Mouse (Mus musculus) heart, embryonic 13.5 days (tissue): ENCODE measurements at regions not wholly inside any gene's neighbourhood (a gene's known extent, or its start where the extent isn't known, plus 50 kb on each side); places are given as distances from the start of the nearest gene placed in this dataset.

ENCODE experiments used
- ATAC-seq: fragments of 200-750 bp; cut with Nextera tagmentation; 2 replicates; pipeline ENCODE4 v1.8.0; 2017; ENCODE audit warnings: moderate TSS enrichment; ENCODE audit not compliant: insufficient number of reproducible peaks, low FRiP score, low TSS enrichment; ENCODE audit errors: extremely low read depth
- H3K27ac ChIP-seq: fragments of 300-500 bp; sonication (generic); replicated peaks from 2 replicates; pipeline ENCODE4 v1.5.1; 2015; ENCODE audit warnings: moderate library complexity, mild to moderate bottlenecking, inconsistent platforms
- H3K27me3 ChIP-seq: fragments of 300-500 bp; sonication (generic); replicated peaks from 2 replicates; pipeline ENCODE4 v1.6.1; 2015; ENCODE audit warnings: mild to moderate bottlenecking, inconsistent platforms
- H3K36me3 ChIP-seq: fragments of 300-500 bp; sonication (generic); 2 replicates; pipeline ENCODE4 v1.6.1; 2015; ENCODE audit warnings: mild to moderate bottlenecking, inconsistent platforms
- H3K4me1 ChIP-seq: fragments of 300-500 bp; sonication (generic); 2 replicates; pipeline ENCODE4 v1.6.1; 2015; ENCODE audit warnings: inconsistent platforms
- H3K4me2 ChIP-seq: fragments of 300-500 bp; sonication (generic); 2 replicates; pipeline ENCODE4 v1.6.1; 2015; ENCODE audit warnings: inconsistent platforms, mild to moderate bottlenecking, moderate library complexity
- H3K4me3 ChIP-seq: fragments of 300-500 bp; sonication (generic); 2 replicates; pipeline ENCODE4 v1.5.1; 2015; ENCODE audit warnings: moderate library complexity, mild to moderate bottlenecking, inconsistent platforms
- H3K9ac ChIP-seq: fragments of 300-500 bp; sonication (generic); 2 replicates; pipeline ENCODE4 v1.6.1; 2015; ENCODE audit warnings: inconsistent platforms, mild to moderate bottlenecking, moderate library complexity
- H3K9me3 ChIP-seq: fragments of 300-500 bp; sonication (generic); 2 replicates; pipeline ENCODE4 v1.6.1; 2016; ENCODE audit warnings: inconsistent platforms
- WGBS: fragments of 180-500 bp; shearing (Covaris S2); methylation state at CpG from one replicate; pipeline ENCODE4 v1.1.7; 2015; ENCODE audit warnings: mixed read lengths; 5-methylcytosine and 5-hydroxymethylcytosine counted together

DNA sequence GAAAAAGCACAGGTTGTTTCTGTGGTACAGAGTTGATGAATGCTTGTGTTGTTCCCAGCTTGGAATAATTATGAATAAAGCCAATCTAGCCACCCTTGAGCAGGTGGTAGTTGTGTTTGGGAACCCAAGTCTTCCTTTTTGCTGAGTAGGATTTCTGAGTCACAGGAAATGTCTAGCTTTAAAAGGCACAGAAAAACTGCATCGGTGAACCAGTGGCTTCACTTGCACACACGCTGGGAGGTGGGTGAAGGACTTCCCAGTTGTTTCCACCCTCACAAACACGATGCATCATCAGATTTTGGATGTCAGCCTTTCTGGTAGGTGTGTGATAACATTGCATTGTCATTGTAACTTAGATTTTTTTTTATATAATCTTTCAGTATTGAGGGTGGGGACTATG lies 322.9 kb upstream of the Slco3a1 start:
- no peak overlapping the region for H3K4me2 ChIP-seq
- H3K9me3 ChIP-seq, result no peaks in the 10 kb centered on the region
- ATAC-seq, result no peak
- H3K27ac ChIP-seq, result no peak overlapping the region
- no peaks in the 10 kb centered on the region for H3K27me3 ChIP-seq
- WGBS, result 70% methylated on average over 3 of the region's 3 CpGs
- H3K9ac ChIP-seq, result no peak overlapping the region
- H3K4me1 ChIP-seq, result no peaks in the 10 kb centered on the region
- H3K4me3 ChIP-seq, result no peak overlapping the region
- H3K36me3 ChIP-seq, result no peaks in the 10 kb centered on the region

GRCm38 (mm10) chr7:74876667-74877066 lies 322.1 kb upstream of the Slco3a1 start:
- Histone ChIP-seq H3K4me1 (no peaks in the 10 kb centered on the region), H3K36me3 (no peaks in the 10 kb centered on the region), H3K4me3 (no peak overlapping the region), H3K27ac (no peak overlapping the region), H3K4me2 (no peak overlapping the region), H3K27me3 (no peaks in the 10 kb centered on the region), H3K9me3 (no peaks in the 10 kb centered on the region), H3K9ac (no peak overlapping the region)
- 56% methylated on average over 4 of the region's 4 CpGs for WGBS
- ATAC-seq, result no peak

GRCm38 (mm10) chr7:74870250-74870649 lies 315.7 kb upstream of the Slco3a1 start:
- H3K4me3 ChIP-seq, result no peak overlapping the region
- H3K4me1 ChIP-seq, result no peaks in the 10 kb centered on the region
- WGBS, result 63% methylated on average over 1 of the region's 1 CpGs
- no peak overlapping the region for H3K9ac ChIP-seq
- H3K4me2 ChIP-seq, result no peak overlapping the region
- H3K9me3 ChIP-seq, result peaks cover 3% of the 10 kb centered on the region; the same call in 1 of the 2 replicates
- H3K27me3 ChIP-seq, result no peaks in the 10 kb centered on the region
- ATAC-seq, result no peak
- H3K36me3 ChIP-seq, result no peaks in the 10 kb centered on the region
- H3K27ac ChIP-seq, result no peak overlapping the region

GRCm38 (mm10) chr7:74862727-74863126 lies 308.1 kb upstream of the Slco3a1 start:
- H3K4me1 ChIP-seq, result peaks cover 13% of the 10 kb centered on the region
- no peaks in the 10 kb centered on the region for H3K27me3 ChIP-seq
- H3K27ac ChIP-seq, result no peak overlapping the region; the same call in 1 of the 2 replicates
- H3K4me2 ChIP-seq, result no peak overlapping the region
- H3K9me3 ChIP-seq, result peaks cover 3% of the 10 kb centered on the region; the same call in 1 of the 2 replicates
- no peak overlapping the region for H3K4me3 ChIP-seq
- no peaks in the 10 kb centered on the region for H3K36me3 ChIP-seq
- ATAC-seq, result peak; percentile 74
- no peak overlapping the region for H3K9ac ChIP-seq
- whole genome bisulfite sequencing, result 12% methylated on average over 3 of the region's 3 CpGs

GRCm38 (mm10) chr7:74844306-74844929 lies 289.8 kb upstream of the Slco3a1 start:
- WGBS, result 38% methylated on average over 6 of the region's 6 CpGs
- Histone ChIP-seq H3K4me2 (no peak overlapping the region), H3K4me3 (no peak overlapping the region), H3K36me3 (no peaks in the 10 kb centered on the region), H3K9ac (no peak overlapping the region), H3K27me3 (no peaks in the 10 kb centered on the region), H3K27ac (no peak overlapping the region), H3K9me3 (no peaks in the 10 kb centered on the region), H3K4me1 (peaks cover 18% of the 10 kb centered on the region; the same call in 1 of the 2 replicates)
- ATAC-seq, result no peak

GRCm38 (mm10) chr7:74823286-74823685 lies 268.7 kb upstream of the Slco3a1 start:
- Histone ChIP-seq H3K4me2 (no peak overlapping the region), H3K4me3 (no peak overlapping the region), H3K9me3 (no peaks in the 10 kb centered on the region), H3K4me1 (no peaks in the 10 kb centered on the region), H3K36me3 (no peaks in the 10 kb centered on the region), H3K27ac (no peak overlapping the region), H3K9ac (no peak overlapping the region), H3K27me3 (no peaks in the 10 kb centered on the region)
- ATAC-seq, result no peak
- WGBS, result 43% methylated on average over 2 of the region's 2 CpGs

- no peak for ATAC-seq
- H3K9ac ChIP-seq, result no peak overlapping the region
- no peak overlapping the region for H3K4me2 ChIP-seq
- H3K27ac ChIP-seq, result no peak overlapping the region
- H3K36me3 ChIP-seq, result no peaks in the 10 kb centered on the region
- H3K4me1 ChIP-seq, result no peaks in the 10 kb centered on the region
- 37% methylated on average over 1 of the region's 1 CpGs for WGBS
- H3K9me3 ChIP-seq, result no peaks in the 10 kb centered on the region
- no peaks in the 10 kb centered on the region for H3K27me3 ChIP-seq
- H3K4me3 ChIP-seq, result no peak overlapping the region
Measured at GRCm38 (mm10) chr7:74793241-74793640, 238.7 kb upstream of the Slco3a1 start.

- H3K4me3 ChIP-seq, result no peak overlapping the region
- no peaks in the 10 kb centered on the region for H3K27me3 ChIP-seq
- no peaks in the 10 kb centered on the region for H3K36me3 ChIP-seq
- H3K27ac ChIP-seq, result no peak overlapping the region
- no peaks in the 10 kb centered on the region for H3K4me1 ChIP-seq
- no peak overlapping the region for H3K9ac ChIP-seq
- no peaks in the 10 kb centered on the region for H3K9me3 ChIP-seq
- ATAC-seq, result no peak
- 54% methylated on average over 1 of the region's 1 CpGs for WGBS
- no peak overlapping the region for H3K4me2 ChIP-seq
Measured at GRCm38 (mm10) chr7:74788696-74789095, 234.1 kb upstream of the Slco3a1 start.

- 82% methylated on average over 9 of the region's 9 CpGs for WGBS
- no peaks in the 10 kb centered on the region for H3K4me1 ChIP-seq
- no peak overlapping the region for H3K27ac ChIP-seq
- no peak overlapping the region for H3K4me3 ChIP-seq
- no peak for ATAC-seq
- no peaks in the 10 kb centered on the region for H3K36me3 ChIP-seq
- H3K27me3 ChIP-seq, result no peaks in the 10 kb centered on the region
- H3K4me2 ChIP-seq, result no peak overlapping the region
- H3K9ac ChIP-seq, result no peak overlapping the region
- H3K9me3 ChIP-seq, result no peaks in the 10 kb centered on the region
Measured at GRCm38 (mm10) chr7:74771435-74772406, 217.1 kb upstream of the Slco3a1 start.

DNA sequence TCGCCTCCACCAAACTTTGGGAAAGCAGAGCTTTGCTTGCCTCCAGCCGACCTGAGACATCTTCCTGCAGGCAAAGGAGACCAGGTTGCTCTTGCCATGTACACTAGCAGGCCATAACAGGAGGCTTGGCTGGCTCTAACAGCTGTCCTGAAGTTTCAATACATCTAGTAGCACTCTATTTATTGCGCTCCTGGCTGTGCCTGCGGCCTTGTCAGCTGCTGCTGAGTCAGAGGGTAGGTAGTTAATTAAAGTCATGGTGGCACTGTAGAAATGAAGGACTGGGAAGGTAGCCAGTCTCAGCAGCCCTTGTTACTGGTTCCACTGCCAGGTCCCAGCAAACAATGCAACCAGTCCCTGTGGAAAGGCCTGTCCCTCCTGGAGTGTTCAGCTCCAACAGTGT lies 212.0 kb upstream of the Slco3a1 start:
- H3K4me1 ChIP-seq, result no peaks in the 10 kb centered on the region
- H3K27me3 ChIP-seq, result no peaks in the 10 kb centered on the region
- no peak overlapping the region for H3K27ac ChIP-seq
- no peak overlapping the region for H3K4me3 ChIP-seq
- no peak overlapping the region for H3K4me2 ChIP-seq
- no peak overlapping the region for H3K9ac ChIP-seq
- ATAC-seq, result no peak
- H3K36me3 ChIP-seq, result no peaks in the 10 kb centered on the region
- H3K9me3 ChIP-seq, result peaks cover 4% of the 10 kb centered on the region; the same call in 1 of the 2 replicates
- WGBS, result 75% methylated on average over 4 of the region's 4 CpGs

- ATAC-seq, result no peak
- Histone ChIP-seq H3K36me3 (no peaks in the 10 kb centered on the region), H3K4me2 (no peak overlapping the region), H3K4me1 (no peaks in the 10 kb centered on the region), H3K27ac (no peak overlapping the region), H3K9me3 (no peaks in the 10 kb centered on the region), H3K9ac (no peak overlapping the region), H3K27me3 (no peaks in the 10 kb centered on the region), H3K4me3 (no peak overlapping the region)
- 72% methylated on average over 2 of the region's 2 CpGs for WGBS
Measured at GRCm38 (mm10) chr7:74757469-74757868, 202.9 kb upstream of the Slco3a1 start.
